Mouse (Mus musculus): ENCODE results near the gene B4galnt4.
"Not testable (repeated sequence)": the region's sequence is repeated elsewhere in the genome, so short reads cannot be mapped to it uniquely, and the experiment has no call there.

GRCm38 (mm10) chr7:141017824-141018223 is 43.1 kb upstream of the B4galnt4 start, which contains the start of gene Ifitm6:
- TF ChIP-seq CTCF (IDR thresholded peaks at IDR 0.05; ENCODE audit: low read depth, low read length); EP300 (IDR thresholded peaks at IDR 0.05; ENCODE audit: insufficient read depth, low read depth, low read length); POLR2A (IDR thresholded peaks at IDR 0.05; ENCODE audit: insufficient read depth, low read length): not testable (repeated sequence)

Measured in ES-Bruce4 (cell line).